Mouse (Mus musculus) G1E (cell line): Measurements from ENCODE around the gene Spen. TPM values are rescaled to one million over a fixed set of nuclear protein-coding genes. Genes with fewer than 3 reads are reported as not detected.

Experiments
- ATAC-seq: 2 replicates; pipeline ENCODE4 v1.8.0; 2016; ENCODE audit warnings: mild to moderate bottlenecking; ENCODE audit not compliant: insufficient number of reproducible peaks, poor library complexity, low FRiP score, severe bottlenecking; ENCODE audit errors: extremely low read depth
- DNase-seq: peaks from one replicate; pipeline ENCODE4 v3.0.0; 2012; ENCODE audit warnings: low spot score
- H3K27me3 ChIP-seq: 2 replicates; pipeline ENCODE4 v1.6.1; 2012; ENCODE audit warnings: mild to moderate bottlenecking, low read length, inconsistent platforms; ENCODE audit not compliant: insufficient read depth
- H3K36me3 ChIP-seq: replicated peaks from 2 replicates; pipeline ENCODE3; 2012; ENCODE audit warnings: mild to moderate bottlenecking, inconsistent platforms
- H3K4me1 ChIP-seq: 2 replicates; pipeline ENCODE4 v1.6.1; 2012; ENCODE audit warnings: low read depth, low read length, inconsistent platforms, mixed read lengths; ENCODE audit not compliant: insufficient read depth
- H3K4me3 ChIP-seq: 2 replicates; pipeline ENCODE4 v1.5.1; 2012; ENCODE audit warnings: low read depth, mild to moderate bottlenecking, inconsistent platforms, low read length, moderate library complexity, mixed read lengths
- H3K9me3 ChIP-seq: replicated peaks from 2 replicates; pipeline ENCODE4 v1.6.1; 2012; ENCODE audit warnings: inconsistent platforms
- CTCF ChIP-seq: IDR thresholded peaks from 2 replicates; pipeline ENCODE4 v1.5.1; 2012; ENCODE audit warnings: low read depth, low read length, inconsistent platforms, mixed read lengths
- GATA1 ChIP-seq: IDR thresholded peaks from 2 replicates; pipeline ENCODE4 v1.6.1; 2012; ENCODE audit warnings: borderline replicate concordance, low read length, inconsistent platforms, mixed read lengths
- GATA2 ChIP-seq: IDR thresholded peaks from 2 replicates; pipeline ENCODE4 v1.6.1; 2012; ENCODE audit warnings: low read depth, low read length, inconsistent platforms, borderline replicate concordance
- POLR2AphosphoS5 ChIP-seq: IDR thresholded peaks from 2 replicates; pipeline ENCODE4 v1.6.1; 2012; ENCODE audit warnings: low read depth, low read length, inconsistent platforms; ENCODE audit not compliant: insufficient replicate concordance
- TAL1 ChIP-seq: conservative IDR thresholded peaks from 2 replicates; pipeline ENCODE4 v1.6.1; 2012; ENCODE audit warnings: low read depth, low read length, inconsistent platforms, mixed read lengths
- polyA plus RNA-seq: library from polyadenylated mRNA; stranded (reverse); fragments of >175 nt; gene quantifications from 2 replicates; pipeline ENCODE4 v1.2.3, GENCODE M21; 2012
- total RNA-seq, 2 experiments: library from RNA; stranded (forward) in 1 of 2; stranded (reverse) in 1 of 2; fragments of 200-1000 nt in 1 of 2; fragments of >200 nt in 1 of 2; fragmentation: Nextera tagmentation in 1 of 2; gene quantifications; 2 replicates each; pipeline ENCODE4 v1.2.3; 2014 to 2017

The Spen gene
- total and polyA plus RNA-seq, 3 experiments = 21.4 to 149 (median 100) TPM

DNA sequence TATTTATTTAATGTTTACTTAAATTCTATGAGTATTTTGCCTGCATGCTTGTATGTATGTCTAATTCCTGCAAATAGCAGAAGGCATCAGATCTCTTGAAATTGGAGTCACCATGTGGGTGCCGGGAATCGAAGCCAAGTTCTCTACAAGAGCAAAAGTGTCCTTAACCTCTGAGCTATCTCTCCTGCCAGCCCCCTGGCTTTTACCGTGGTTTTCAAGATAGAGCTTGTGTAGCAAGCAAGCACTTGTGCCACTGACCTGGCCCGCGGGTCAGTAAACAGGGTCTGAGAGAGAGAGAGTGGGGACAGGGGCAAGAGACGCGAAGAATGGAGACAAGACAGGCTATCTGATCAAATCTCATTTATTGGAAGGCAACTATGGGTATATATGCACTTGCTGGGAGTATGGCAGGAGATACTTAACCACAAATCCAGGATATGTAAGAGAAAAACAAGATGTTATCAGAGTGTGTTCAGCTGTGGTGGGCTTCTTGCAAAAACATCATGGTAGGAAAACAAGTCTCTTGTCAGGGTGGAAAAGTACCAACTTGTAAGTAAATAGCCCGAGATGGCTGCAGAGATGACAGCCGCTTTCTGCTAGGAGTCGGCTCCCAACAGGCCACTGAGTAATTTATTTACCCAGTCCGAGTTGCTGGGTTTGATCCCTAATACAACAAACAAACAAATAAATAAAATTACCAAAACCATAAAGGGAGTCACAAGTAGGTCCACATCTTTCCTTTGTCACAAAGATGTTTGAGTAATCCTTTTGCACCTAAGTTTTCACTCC is 94.6 kb downstream of the Spen start:
- no peak for ATAC-seq

DNA sequence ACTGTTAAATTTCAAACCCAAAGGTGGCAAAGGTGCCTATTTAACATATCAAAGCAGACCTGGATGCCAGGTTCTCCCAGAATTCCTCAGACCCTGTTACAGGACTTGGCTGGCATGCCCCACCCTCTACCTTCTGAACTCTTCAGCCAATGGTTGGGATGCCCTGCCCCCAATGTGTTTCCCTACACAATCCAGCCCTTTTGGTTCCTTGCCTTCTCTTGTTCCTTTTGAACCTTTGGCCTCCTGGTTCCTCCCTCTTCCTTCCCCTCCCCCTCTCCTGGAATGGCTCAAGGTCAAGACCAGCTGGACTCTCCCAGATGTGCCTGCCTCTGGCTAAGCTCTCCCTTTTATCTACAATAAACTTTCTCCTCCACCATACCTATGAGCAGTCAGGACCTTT is 97.5 kb downstream of the Spen start:
- H3K27me3 ChIP-seq = 0 out of 2 replicates have a peak, but pooled peaks cover 2% of the 10 kb centered on the region
- no peaks in the 10 kb centered on the region for H3K36me3 ChIP-seq
- no peaks in the 10 kb centered on the region for H3K9me3 ChIP-seq
- TF ChIP-seq TAL1 = no peak
- no peak for TF ChIP-seq POLR2AphosphoS5
- no peak for TF ChIP-seq GATA1
- no peak for TF ChIP-seq CTCF
- TF ChIP-seq GATA2 = no peak
- ATAC-seq (no peak), DNase-seq (no peak)
- H3K4me3 ChIP-seq = no peak overlapping the region
- peaks cover 23% of the 10 kb centered on the region for H3K4me1 ChIP-seq

More for the DNA sequence above, 94.6 kb downstream of the Spen start:
- Histone ChIP-seq H3K36me3 (peaks cover 25% of the 10 kb centered on the region), H3K4me3 (peak overlapping the region; percentile 92), H3K9me3 (no peaks in the 10 kb centered on the region), H3K27me3 (0 out of 2 replicates have a peak, but pooled peaks cover 2% of the 10 kb centered on the region), H3K4me1 (peaks cover 31% of the 10 kb centered on the region)
- DNase-seq = no peak
- TF ChIP-seq GATA2 (no peak), GATA1 (no peak), CTCF (no peak), POLR2AphosphoS5 (no peak), TAL1 (no peak)

DNA sequence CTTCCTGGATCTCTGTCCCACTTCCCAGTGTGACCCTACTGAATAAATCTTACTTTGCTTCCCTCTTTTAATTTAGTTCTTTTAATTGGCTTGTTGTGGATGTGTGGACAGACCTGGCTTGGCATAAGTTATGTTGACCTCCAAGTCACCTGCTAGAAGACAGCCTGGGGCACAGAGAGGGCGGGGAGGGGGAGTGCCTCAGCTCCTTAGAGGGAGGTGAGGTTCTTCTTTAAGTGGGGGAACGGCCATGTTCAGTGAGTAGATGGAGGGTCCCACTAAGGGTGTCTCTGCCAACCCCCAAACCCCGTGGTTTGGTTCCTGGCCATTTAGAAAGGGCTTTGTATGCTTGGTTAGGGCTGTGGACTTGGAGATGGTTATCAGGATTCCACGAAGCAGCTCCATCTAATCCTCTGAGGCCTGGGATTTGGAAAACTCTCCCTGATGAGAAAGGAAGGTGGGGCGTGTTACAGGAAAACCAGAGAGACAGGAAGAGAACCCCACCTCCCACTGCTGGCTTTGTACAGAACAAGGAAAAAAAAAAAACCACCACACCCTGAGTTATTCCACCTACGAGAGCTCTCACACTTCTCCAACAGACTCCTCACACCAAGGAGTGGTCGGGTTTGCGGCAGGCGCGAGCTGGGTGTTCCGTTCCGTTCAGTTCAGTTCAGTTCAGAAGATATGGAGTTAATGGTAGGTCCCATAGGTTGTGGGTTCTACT is 99.2 kb downstream of the Spen start:
- TF ChIP-seq POLR2AphosphoS5 (no peak), GATA1 (no peak), CTCF (no peak), GATA2 (no peak), TAL1 (no peak)
- Histone ChIP-seq H3K27me3 (0 out of 2 replicates have a peak, but pooled peaks cover 2% of the 10 kb centered on the region), H3K4me3 (no peak overlapping the region), H3K9me3 (no peaks in the 10 kb centered on the region), H3K36me3 (no peaks in the 10 kb centered on the region), H3K4me1 (peaks cover 13% of the 10 kb centered on the region)
- ATAC-seq (no peak), DNase-seq (no peak)

DNA sequence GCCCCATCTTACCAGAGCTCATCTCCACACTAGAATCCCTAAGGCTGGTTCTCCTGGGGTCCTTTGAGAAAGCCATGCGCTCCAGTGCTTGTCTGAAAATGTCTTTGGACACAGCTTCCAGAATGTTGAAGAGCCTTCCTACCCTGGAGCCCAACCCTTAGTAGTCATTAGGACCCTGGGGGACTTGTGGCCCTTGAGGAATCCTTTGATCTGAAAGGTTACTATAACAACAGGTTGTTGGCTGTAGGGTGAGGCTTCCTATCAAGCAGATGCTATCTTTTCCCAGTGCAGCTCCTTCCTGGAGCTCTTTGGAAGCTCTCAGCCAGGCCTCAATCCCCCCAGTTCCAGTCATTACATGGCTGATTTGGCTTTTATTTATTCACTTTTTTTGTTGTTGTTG is 102.4 kb downstream of the Spen start, which contains the start of gene Srarp:
Srarp (minus strand) TSS at position 132 of the 400 bp plus-strand sequence.
- DNase-seq = no peak
- no peak for ATAC-seq
- H3K9me3 ChIP-seq = no peaks in the 10 kb centered on the region
- peaks cover 3% of the 10 kb centered on the region; the same call in 1 of the 2 replicates for H3K4me1 ChIP-seq
- no peak within 1 kb of the TSS for H3K4me3 ChIP-seq
- H3K36me3 ChIP-seq = no peaks in the 10 kb centered on the region
- H3K27me3 ChIP-seq = peaks cover 7% of the 10 kb centered on the region; the same call in 1 of the 2 replicates
- TF ChIP-seq POLR2AphosphoS5 (no peak), TAL1 (no peak), GATA2 (no peak), CTCF (no peak), GATA1 (no peak)

DNA sequence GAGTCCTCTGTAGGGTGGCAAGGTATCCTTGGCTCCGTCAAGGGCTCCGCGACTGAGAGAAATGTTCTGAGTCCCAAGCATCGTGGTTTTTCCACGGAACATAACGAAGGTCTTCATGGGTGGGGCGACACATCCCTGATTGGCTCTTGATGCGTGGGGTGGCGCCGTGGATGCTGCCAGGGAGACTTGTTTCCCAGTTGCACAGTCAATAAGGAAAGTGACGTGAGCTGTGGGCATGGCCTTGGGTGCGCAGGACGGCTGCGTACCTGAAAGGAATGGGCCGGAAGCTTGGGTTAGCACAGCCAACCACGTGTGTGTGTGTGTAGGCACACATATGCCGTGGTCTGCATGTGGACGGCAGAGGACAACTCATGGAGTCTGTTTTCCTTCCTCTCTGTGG is 105.2 kb downstream of the Spen start:
- Histone ChIP-seq H3K4me3 (no peak overlapping the region), H3K36me3 (no peaks in the 10 kb centered on the region), H3K27me3 (peaks cover 7% of the 10 kb centered on the region; the same call in 1 of the 2 replicates), H3K4me1 (no peaks in the 10 kb centered on the region), H3K9me3 (no peaks in the 10 kb centered on the region)
- ATAC-seq (no peak), DNase-seq (no peak)
- TF ChIP-seq POLR2AphosphoS5 (no peak), GATA1 (no peak), TAL1 (no peak), CTCF (no peak), GATA2 (no peak)

DNA sequence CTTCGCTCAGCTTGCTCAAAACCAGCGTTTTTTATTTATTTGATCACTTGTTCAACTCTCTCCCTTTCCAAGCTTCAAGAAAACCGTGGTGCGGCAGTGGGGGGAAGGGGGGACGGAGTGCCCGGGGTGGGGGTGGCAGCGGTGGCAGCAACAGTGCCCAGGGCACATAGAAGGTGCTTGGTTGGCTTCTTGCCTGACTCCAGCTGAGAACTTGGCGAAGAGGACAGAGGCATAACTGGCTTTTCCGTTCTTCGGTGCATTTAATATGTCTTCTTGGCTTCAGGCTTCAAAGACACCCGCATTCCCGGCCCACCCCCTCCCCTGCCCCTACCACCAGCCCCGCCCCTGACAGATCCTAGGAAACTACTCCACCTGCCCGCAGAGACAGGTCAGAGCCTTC is 105.7 kb downstream of the Spen start:
- Histone ChIP-seq H3K27me3 (peaks cover 7% of the 10 kb centered on the region; the same call in 1 of the 2 replicates), H3K9me3 (no peaks in the 10 kb centered on the region), H3K4me3 (no peak overlapping the region), H3K36me3 (no peaks in the 10 kb centered on the region), H3K4me1 (no peaks in the 10 kb centered on the region)
- TF ChIP-seq GATA2 (no peak), CTCF (no peak), TAL1 (no peak), GATA1 (no peak), POLR2AphosphoS5 (no peak)
- DNase-seq = no peak
- no peak for ATAC-seq
